Mouse (Mus musculus) cerebellum, adult 2 months (tissue): ENCODE results near the gene Rftn2. TPM values are rescaled to one million over a fixed set of nuclear protein-coding genes. Genes with fewer than 3 reads are reported as not detected.
A peak's percentile ranks its signal among the peaks of the same experiment; 100 is the strongest.

ENCODE experiments used
- DNase-seq, 2 experiments: peaks; one replicate each; pipeline ENCODE4 v3.0.0; 2021
- H3K27ac ChIP-seq: fragments of 200-500 bp; 2 replicates; pipeline ENCODE4 v1.5.1; 2012; ENCODE audit warnings: low read length, control low read depth, inconsistent platforms; ENCODE audit not compliant: insufficient read depth
- H3K27me3 ChIP-seq: fragments of 200-500 bp; 2 replicates; pipeline ENCODE4 v1.6.1; 2012; ENCODE audit warnings: inconsistent platforms, mild to moderate bottlenecking, low read length, moderate library complexity; ENCODE audit not compliant: control insufficient read depth, insufficient read depth
- H3K4me1 ChIP-seq: fragments of 200-500 bp; 2 replicates; pipeline ENCODE4 v1.6.1; 2011; ENCODE audit warnings: low read length; ENCODE audit not compliant: control insufficient read depth, insufficient read depth
- H3K4me3 ChIP-seq: fragments of 200-500 bp; replicated peaks from 2 replicates; pipeline ENCODE3; 2011; ENCODE audit warnings: mild to moderate bottlenecking, low read depth, low read length, control low read depth; ENCODE audit not compliant: insufficient read depth
- CTCF ChIP-seq: fragments of 200-500 bp; IDR thresholded peaks from 2 replicates; pipeline ENCODE4 v1.5.1; 2011; ENCODE audit warnings: low read depth, mild to moderate bottlenecking, control low read depth, low read length, moderate library complexity, borderline replicate concordance; ENCODE audit not compliant: insufficient read depth
- POLR2A ChIP-seq: fragments of 200-500 bp; IDR thresholded peaks from 2 replicates; pipeline ENCODE4 v1.6.1; 2011; ENCODE audit warnings: low read length, control low read depth, borderline replicate concordance; ENCODE audit not compliant: insufficient read depth
- WGBS: fragments of 180-500 bp; shearing (Covaris S2); methylation state at CpG from one replicate; pipeline ENCODE4 v1.1.7; 2018; 5-methylcytosine and 5-hydroxymethylcytosine counted together
- polyA plus RNA-seq: library from polyadenylated mRNA; depleted of rRNA; stranded (reverse); fragments of >200 nt; gene quantifications from 2 replicates; pipeline ENCODE4 v1.2.3, GENCODE M21; 2012

Rftn2 gene
- polyA plus RNA-seq, 1 experiment: 17.1 TPM

- peak within 1 kb of the TSS; percentile 74 for H3K4me3 ChIP-seq
- WGBS: under 1% methylated on average over 82 of the region's 82 CpGs
- TF ChIP-seq CTCF (no peak), POLR2A (peak; percentile 91)
- no peaks in the 10 kb centered on the region for H3K27me3 ChIP-seq
- H3K4me1 ChIP-seq: peaks cover 4% of the 10 kb centered on the region; the same call in 1 of the 2 replicates
- peak; percentile 95 to 96 for DNase-seq
- H3K27ac ChIP-seq: 0 out of 2 replicates have a peak within 1 kb of the TSS, but pooled peaks have one; percentile 2
Observed at GRCm38 (mm10) chr1:55236890-55237642, 10.5 kb upstream of the Rftn2 start, which contains the start of gene Mars2. TSS of gene Mars2 (plus strand) at chr1:55237177.

GRCm38 (mm10) chr1:55236487-55236886 lies 9.9 kb upstream of the Rftn2 start:
- no peaks in the 10 kb centered on the region for H3K27me3 ChIP-seq
- no peak overlapping the region for H3K4me3 ChIP-seq
- no peak for DNase-seq
- 29% methylated on average over 5 of the region's 5 CpGs for WGBS
- H3K4me1 ChIP-seq: peaks cover 4% of the 10 kb centered on the region; the same call in 1 of the 2 replicates
- no peak overlapping the region for H3K27ac ChIP-seq
- TF ChIP-seq POLR2A: no peak
- TF ChIP-seq CTCF: no peak

- peaks cover 4% of the 10 kb centered on the region; the same call in 1 of the 2 replicates for H3K4me1 ChIP-seq
- H3K27me3 ChIP-seq: no peaks in the 10 kb centered on the region
- no peak for DNase-seq
- TF ChIP-seq POLR2A: no peak
- no peak for TF ChIP-seq CTCF
- WGBS: 51% methylated on average over 16 of the region's 16 CpGs
- H3K4me3 ChIP-seq: no peak overlapping the region
- H3K27ac ChIP-seq: no peak overlapping the region
Observed at GRCm38 (mm10) chr1:55234910-55235520, 8.4 kb upstream of the Rftn2 start.

- Histone ChIP-seq H3K27me3 (no peaks in the 10 kb centered on the region; the same call in 1 of the 2 replicates), H3K27ac (no peak overlapping the region), H3K4me3 (no peak overlapping the region), H3K4me1 (no peaks in the 10 kb centered on the region)
- WGBS: 83% methylated on average over 8 of the region's 8 CpGs
- TF ChIP-seq POLR2A (no peak), CTCF (no peak)
- DNase-seq: no peak
Observed at GRCm38 (mm10) chr1:55228256-55228884, 1.8 kb upstream of the Rftn2 start.

- TF ChIP-seq CTCF (no peak), POLR2A (no peak)
- Histone ChIP-seq H3K27ac (no peak overlapping the region), H3K4me1 (no peaks in the 10 kb centered on the region), H3K4me3 (no peak overlapping the region), H3K27me3 (no peaks in the 10 kb centered on the region; the same call in 1 of the 2 replicates)
- DNase-seq: no peak
- 55% methylated on average over 1 of the region's 1 CpGs for WGBS
Observed at GRCm38 (mm10) chr1:55227376-55227775, 794 bp upstream of the Rftn2 start.

- H3K27ac ChIP-seq: no peak overlapping the region
- TF ChIP-seq POLR2A (no peak), CTCF (no peak)
- peak overlapping the region; percentile 39 for H3K4me3 ChIP-seq
- no peaks in the 10 kb centered on the region; the same call in 1 of the 2 replicates for H3K27me3 ChIP-seq
- no peak for DNase-seq
- 55% methylated on average over 3 of the region's 3 CpGs for WGBS
- no peaks in the 10 kb centered on the region; the same call in 1 of the 2 replicates for H3K4me1 ChIP-seq
Observed at GRCm38 (mm10) chr1:55225398-55225797, 1.2 kb downstream of the Rftn2 start.

- H3K27me3 ChIP-seq: no peaks in the 10 kb centered on the region; the same call in 1 of the 2 replicates
- DNase-seq: peak; percentile 27 to 36
- H3K27ac ChIP-seq: no peak overlapping the region
- TF ChIP-seq CTCF: no peak
- no peak for TF ChIP-seq POLR2A
- H3K4me1 ChIP-seq: no peaks in the 10 kb centered on the region; the same call in 1 of the 2 replicates
- no peak overlapping the region for H3K4me3 ChIP-seq
- WGBS: 31% methylated on average over 11 of the region's 11 CpGs
Observed at GRCm38 (mm10) chr1:55224111-55224510, 2.5 kb downstream of the Rftn2 start.

GRCm38 (mm10) chr1:55223026-55223425 lies 3.6 kb downstream of the Rftn2 start:
- no peaks in the 10 kb centered on the region; the same call in 1 of the 2 replicates for H3K27me3 ChIP-seq
- no peak overlapping the region for H3K27ac ChIP-seq
- no peak for TF ChIP-seq POLR2A
- TF ChIP-seq CTCF: no peak
- DNase-seq: no peak
- H3K4me1 ChIP-seq: no peaks in the 10 kb centered on the region; the same call in 1 of the 2 replicates
- no peak overlapping the region for H3K4me3 ChIP-seq
- 90% methylated on average over 7 of the region's 7 CpGs for WGBS
